Mouse (Mus musculus): Measurements from ENCODE around the gene Prrt1. TPM values are rescaled to one million over a fixed set of nuclear protein-coding genes. Genes with fewer than 3 reads are reported as not detected.

The Prrt1 gene
- total and polyA plus RNA-seq, 3 experiments, result not detected

DNA sequence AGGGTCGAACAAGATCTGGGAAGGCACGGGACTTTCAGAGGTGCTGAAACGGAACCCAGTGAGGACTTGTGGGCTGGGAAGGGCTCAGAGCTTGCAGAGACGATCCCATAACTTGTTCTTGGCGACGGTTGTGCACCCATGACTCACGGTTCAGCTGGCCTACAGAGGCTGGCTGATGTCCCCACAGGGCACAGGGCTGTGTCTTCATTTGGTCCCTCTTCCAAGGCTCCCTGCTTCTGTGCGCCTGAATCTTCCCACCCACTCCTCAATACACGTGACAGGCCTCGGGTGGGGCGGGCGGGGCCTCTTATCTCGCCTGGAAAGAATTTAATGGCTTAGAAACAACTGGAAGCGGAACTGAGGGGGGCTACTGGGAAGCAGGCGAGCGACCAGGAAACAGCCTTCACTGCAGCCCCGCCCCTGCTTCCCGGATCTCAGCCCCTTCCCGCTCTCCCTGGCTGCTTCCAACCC lies 31.8 kb downstream of the Prrt1 start:
- in situ Hi-C loops (cut with MboI; ENCODE audit: low pct_ligation_motif_present, low pct_unique_long_range_greater_than_20kb, low sequenced_read_pairs) (no loop called here), dilution Hi-C loops (cut with MboI; ENCODE audit: extremely low pct_ligation_motif_present, extremely low pct_unique_long_range_greater_than_20kb, low sequenced_read_pairs) (no loop called here)
- Histone ChIP-seq H3K79me2 (replicated peaks; ENCODE audit: control insufficient read depth, extremely low read depth, insufficient read depth, poor library complexity, severe bottlenecking) (no peaks in the 10 kb centered on the region), H3K27me3 (replicated peaks) (peaks cover 64% of the 10 kb centered on the region), H3K4me1 (ENCODE audit: control insufficient read depth in 1 of 2, insufficient read depth in 2 of 2) (no peaks in the 10 kb centered on the region; a peak in 1 of 4 replicates), H3K4me2 (ENCODE audit: insufficient read depth, low read depth, poor library complexity, severe bottlenecking) (no peak overlapping the region), H3K4me3 (replicated peaks in 1 of 3; ENCODE audit: low read depth in 2 of 3, low read length in 2 of 3, poor library complexity in 1 of 3) (no peak overlapping the region), H3K9ac (ENCODE audit: insufficient read depth, low read depth) (no peak overlapping the region), H3K36me3 (replicated peaks in 1 of 2; ENCODE audit: control insufficient read depth in 1 of 2, insufficient read depth in 1 of 2, low read length in 1 of 2) (peaks cover 0 to 6% of the 10 kb centered on the region in 2 experiments), H3K9me3 (replicated peaks; ENCODE audit: low read length) (no peaks in the 10 kb centered on the region), H3K27ac (ENCODE audit: insufficient read depth, low read depth) (no peak overlapping the region)
- TF ChIP-seq ZNF384 (IDR thresholded peaks at IDR 0.05; ENCODE audit: low read depth, low read length) (no peak), MAZ (IDR thresholded peaks at IDR 0.05; ENCODE audit: low read depth, low read length) (no peak), RAD21 (IDR thresholded peaks at IDR 0.05; ENCODE audit: low read depth, low read length) (no peak), USF1 (IDR thresholded peaks at IDR 0.05; ENCODE audit: low read depth, low read length) (no peak), POLR2A (IDR thresholded peaks at IDR 0.05; ENCODE audit: low read depth, low read length) (no peak), MXI1 (IDR thresholded peaks at IDR 0.05; ENCODE audit: low read depth, low read length) (no peak), UBTF (IDR thresholded peaks at IDR 0.05; ENCODE audit: low read depth, low read length) (no peak), BHLHE40 (IDR thresholded peaks at IDR 0.05; ENCODE audit: low read depth, low read length) (no peak)
- no peak for DNase-seq (ENCODE audit: extremely low read depth)

DNA sequence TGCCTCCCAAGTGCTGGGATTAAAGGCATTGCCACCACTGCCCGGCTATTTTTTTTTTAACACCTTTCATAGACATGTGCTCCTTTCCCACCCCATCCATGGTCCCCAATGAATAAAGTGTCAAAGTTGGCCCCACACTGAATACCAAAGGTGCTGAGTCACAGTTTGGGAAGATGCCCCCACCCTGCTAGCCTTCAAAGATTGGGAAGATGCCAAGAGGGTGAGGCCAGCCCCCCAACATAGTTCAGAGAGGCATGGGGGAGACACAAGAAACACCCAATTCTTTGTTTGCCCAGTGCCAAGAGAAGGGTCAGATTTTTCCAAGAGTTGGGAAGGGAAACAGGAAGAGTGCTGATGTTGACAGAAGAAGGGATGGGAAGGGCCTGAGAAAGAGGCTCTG lies 33.1 kb downstream of the Prrt1 start:
- H3K79me2 ChIP-seq (replicated peaks; ENCODE audit: control insufficient read depth, extremely low read depth, insufficient read depth, poor library complexity, severe bottlenecking), result no peaks in the 10 kb centered on the region
- H3K36me3 ChIP-seq (replicated peaks in 1 of 2; ENCODE audit: control insufficient read depth in 1 of 2, insufficient read depth in 1 of 2, low read length in 1 of 2), result peaks cover 0 to 2% of the 10 kb centered on the region in 2 experiments
- H3K9ac ChIP-seq (ENCODE audit: insufficient read depth, low read depth), result no peak overlapping the region
- peaks cover under 1% of the 10 kb centered on the region for H3K9me3 ChIP-seq (replicated peaks; ENCODE audit: low read length)
- dilution Hi-C loops (cut with MboI; ENCODE audit: extremely low pct_ligation_motif_present, extremely low pct_unique_long_range_greater_than_20kb, low sequenced_read_pairs) (no loop called here), in situ Hi-C loops (cut with MboI; ENCODE audit: low pct_ligation_motif_present, low pct_unique_long_range_greater_than_20kb, low sequenced_read_pairs) (no loop called here)
- DNase-seq (ENCODE audit: extremely low read depth), result no peak
- H3K4me1 ChIP-seq (ENCODE audit: control insufficient read depth in 1 of 2, insufficient read depth in 2 of 2), result no peaks in the 10 kb centered on the region; a peak in 1 of 4 replicates
- TF ChIP-seq CHD2 (IDR thresholded peaks at IDR 0.05; ENCODE audit: low read length) (no peak), UBTF (IDR thresholded peaks at IDR 0.05; ENCODE audit: low read depth, low read length) (no peak), RAD21 (IDR thresholded peaks at IDR 0.05; ENCODE audit: low read depth, low read length) (no peak), EP300 (IDR thresholded peaks at IDR 0.05; ENCODE audit: low read length) (no peak)
- H3K27ac ChIP-seq (ENCODE audit: insufficient read depth, low read depth), result no peak overlapping the region
- peaks cover 75% of the 10 kb centered on the region for H3K27me3 ChIP-seq (replicated peaks)
- H3K4me3 ChIP-seq (replicated peaks in 1 of 3; ENCODE audit: low read depth in 2 of 3, low read length in 2 of 3, poor library complexity in 1 of 3), result no peak overlapping the region
- no peak overlapping the region for H3K4me2 ChIP-seq (ENCODE audit: insufficient read depth, low read depth, poor library complexity, severe bottlenecking)

DNA sequence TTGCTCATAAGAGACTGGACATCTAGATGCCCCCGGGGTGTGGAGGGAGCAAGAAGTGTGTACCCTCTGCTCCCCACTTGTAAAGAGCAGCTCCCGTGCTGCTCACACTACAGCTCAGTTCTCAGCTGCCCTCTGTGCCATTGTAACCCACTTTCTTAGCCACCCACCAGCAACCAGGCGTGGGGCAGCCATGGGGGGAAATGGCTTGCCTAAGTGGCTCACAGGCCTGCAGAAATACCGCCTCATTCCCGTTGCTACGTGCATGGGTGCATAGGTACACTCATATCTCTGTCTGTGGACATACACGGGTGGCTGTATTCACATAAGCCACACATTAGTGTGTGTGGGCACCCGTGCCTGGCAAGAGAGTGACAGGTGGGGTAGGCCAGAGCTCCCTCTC lies 33.6 kb downstream of the Prrt1 start:
- peaks cover 0 to 2% of the 10 kb centered on the region in 2 experiments for H3K36me3 ChIP-seq (replicated peaks in 1 of 2; ENCODE audit: control insufficient read depth in 1 of 2, insufficient read depth in 1 of 2, low read length in 1 of 2)
- H3K4me3 ChIP-seq (replicated peaks in 1 of 3; ENCODE audit: low read depth in 2 of 3, low read length in 2 of 3, poor library complexity in 1 of 3), result no peak overlapping the region
- no peak overlapping the region for H3K27ac ChIP-seq (ENCODE audit: insufficient read depth, low read depth)
- no peaks in the 10 kb centered on the region for H3K79me2 ChIP-seq (replicated peaks; ENCODE audit: control insufficient read depth, extremely low read depth, insufficient read depth, poor library complexity, severe bottlenecking)
- dilution Hi-C loops (cut with MboI; ENCODE audit: extremely low pct_ligation_motif_present, extremely low pct_unique_long_range_greater_than_20kb, low sequenced_read_pairs), result no loop called here
- no peak for DNase-seq (ENCODE audit: extremely low read depth)
- H3K9ac ChIP-seq (ENCODE audit: insufficient read depth, low read depth), result no peak overlapping the region
- H3K4me2 ChIP-seq (ENCODE audit: insufficient read depth, low read depth, poor library complexity, severe bottlenecking), result no peak overlapping the region
- H3K27me3 ChIP-seq (replicated peaks), result peaks cover 80% of the 10 kb centered on the region
- H3K9me3 ChIP-seq (replicated peaks; ENCODE audit: low read length), result peaks cover 6% of the 10 kb centered on the region
- TF ChIP-seq ZNF384 (IDR thresholded peaks at IDR 0.05; ENCODE audit: low read depth, low read length) (no peak), TBP (conservative IDR thresholded peaks at IDR 0.05; ENCODE audit: low read depth, low read length) (no peak), E2F4 (IDR thresholded peaks at IDR 0.05; ENCODE audit: insufficient replicate concordance, low read depth, low read length) (no peak), MAZ (IDR thresholded peaks at IDR 0.05; ENCODE audit: low read depth, low read length) (no peak), KAT2A (IDR thresholded peaks at IDR 0.05; ENCODE audit: insufficient replicate concordance, low read length) (no peak), UBTF (IDR thresholded peaks at IDR 0.05; ENCODE audit: low read depth, low read length) (no peak), TCF12 (IDR thresholded peaks at IDR 0.05; ENCODE audit: low read depth, low read length) (no peak), JUND (conservative IDR thresholded peaks at IDR 0.05; ENCODE audit: low read depth, low read length) (no peak), JUN (IDR thresholded peaks at IDR 0.05; ENCODE audit: insufficient read depth, low read depth, low read length) (no peak), MXI1 (IDR thresholded peaks at IDR 0.05; ENCODE audit: low read depth, low read length) (no peak), POLR2A (IDR thresholded peaks at IDR 0.05; ENCODE audit: low read depth, low read length) (no peak)
- in situ Hi-C loops (cut with MboI; ENCODE audit: low pct_ligation_motif_present, low pct_unique_long_range_greater_than_20kb, low sequenced_read_pairs), result no loop called here
- no peaks in the 10 kb centered on the region; a peak in 1 of 4 replicates for H3K4me1 ChIP-seq (ENCODE audit: control insufficient read depth in 1 of 2, insufficient read depth in 2 of 2)
